Mouse (Mus musculus): ENCODE measurements around the gene Rasal1. TPM values are rescaled to one million over a fixed set of nuclear protein-coding genes. Genes with fewer than 3 reads are reported as not detected.

The Rasal1 gene
- polyA plus RNA-seq (2014; fragmentation: Nextera tagmentation; extraction: Ambion mirVana) = 0.15 TPM in 1 of 2 replicates, not detected in the other

DNA sequence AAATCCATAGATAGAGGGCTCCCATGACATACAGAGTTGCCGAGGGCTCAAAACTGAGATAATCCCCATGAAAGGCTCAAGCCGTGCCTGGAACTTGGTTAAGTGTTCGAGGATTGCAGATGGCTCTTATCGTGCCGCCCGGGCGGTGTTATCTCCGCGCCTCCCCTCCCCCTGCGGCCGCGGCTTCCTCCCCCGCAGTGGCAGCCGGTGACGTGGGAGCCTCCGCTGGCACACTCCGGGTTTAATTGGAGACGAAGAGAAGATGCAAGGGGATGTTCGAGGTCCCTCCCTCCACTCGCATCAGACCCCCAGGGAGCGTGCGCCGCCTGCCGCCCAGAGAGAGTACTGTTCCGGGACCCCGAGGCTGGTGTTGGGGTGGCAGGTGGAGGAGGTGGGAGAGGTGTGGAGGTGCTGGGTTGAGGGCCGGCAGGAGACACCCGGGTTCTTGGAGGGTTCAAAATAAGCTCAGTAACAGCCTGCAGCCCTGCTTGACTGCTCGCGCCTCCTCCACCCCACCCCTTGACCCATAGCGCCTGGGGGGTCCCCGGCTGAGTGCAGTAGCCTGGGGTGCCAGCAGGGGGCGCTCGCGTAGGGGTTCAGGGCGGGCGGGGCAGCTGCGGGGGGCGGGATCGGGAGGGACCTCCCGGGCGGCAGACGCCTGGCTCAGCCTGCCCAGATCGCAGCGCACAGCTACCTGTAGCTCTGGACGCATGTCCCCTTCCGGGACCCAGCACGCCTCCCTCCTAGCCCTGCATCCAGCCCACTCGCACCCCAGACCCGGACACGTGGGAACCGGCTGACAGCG, at the start of gene Rasal1:
Gene Rasal1 (plus strand): TSS at position 244 of the 805 bp plus-strand sequence.
- peak; percentile 57 for TF ChIP-seq CTCF (IDR thresholded peaks at IDR 0.05; ENCODE audit: low read depth)
- Histone ChIP-seq H3K4me3 (ENCODE audit: low read depth, low read length) (peak within 1 kb of the TSS; percentile 28), H3K27me3 (ENCODE audit: insufficient read depth, low read length) (peaks cover 30% of the 10 kb centered on the region), H3K36me3 (ENCODE audit: insufficient read depth) (no peaks in the 10 kb centered on the region), H3K9ac (peak within 1 kb of the TSS; percentile 20; the same call in 1 of the 2 replicates), H3K27ac (ENCODE audit: low read depth) (no peak within 1 kb of the TSS), H3K4me2 (peak within 1 kb of the TSS; percentile 57), H3K4me1 (ENCODE audit: insufficient read depth) (peaks cover 3% of the 10 kb centered on the region; the same call in 1 of the 2 replicates), H3K9me3 (ENCODE audit: low read depth, low read length) (no peaks in the 10 kb centered on the region)
- ATAC-seq (ENCODE audit: insufficient read depth) = peak; percentile 72; the same call in 1 of the 2 replicates
- WGBS = under 1% methylated on average over 46 of the region's 53 CpGs
- DNase-seq = peak; percentile 44

GRCm38 (mm10) chr5:120599625-120600024, 49.0 kb upstream of the Rasal1 start:
- 71% methylated on average over 6 of the region's 6 CpGs for WGBS
- Histone ChIP-seq H3K9ac (no peak overlapping the region), H3K36me3 (ENCODE audit: insufficient read depth) (no peaks in the 10 kb centered on the region), H3K4me2 (no peak overlapping the region), H3K27ac (ENCODE audit: low read depth) (no peak overlapping the region), H3K4me1 (ENCODE audit: insufficient read depth) (no peaks in the 10 kb centered on the region), H3K9me3 (ENCODE audit: low read depth, low read length) (no peaks in the 10 kb centered on the region), H3K27me3 (ENCODE audit: insufficient read depth, low read length) (no peaks in the 10 kb centered on the region), H3K4me3 (ENCODE audit: low read depth, low read length) (no peak overlapping the region)
- ATAC-seq (ENCODE audit: insufficient read depth) (peak; percentile 40; the same call in 1 of the 2 replicates), DNase-seq (no peak)
- no peak for TF ChIP-seq CTCF (IDR thresholded peaks at IDR 0.05; ENCODE audit: low read depth)

- no peak overlapping the region for H3K4me3 ChIP-seq (ENCODE audit: low read depth, low read length)
- no peaks in the 10 kb centered on the region for H3K9me3 ChIP-seq (ENCODE audit: low read depth, low read length)
- H3K4me1 ChIP-seq (ENCODE audit: insufficient read depth) = no peaks in the 10 kb centered on the region
- ATAC-seq (ENCODE audit: insufficient read depth) (no peak), DNase-seq (peak; percentile 50)
- no peak overlapping the region for H3K4me2 ChIP-seq
- peak; percentile 73 for TF ChIP-seq CTCF (IDR thresholded peaks at IDR 0.05; ENCODE audit: low read depth)
- H3K27ac ChIP-seq (ENCODE audit: low read depth) = no peak overlapping the region
- H3K9ac ChIP-seq = no peak overlapping the region
- no peaks in the 10 kb centered on the region for H3K27me3 ChIP-seq (ENCODE audit: insufficient read depth, low read length)
- no peaks in the 10 kb centered on the region for H3K36me3 ChIP-seq (ENCODE audit: insufficient read depth)
- 45% methylated on average over 11 of the region's 11 CpGs for WGBS
Observed at GRCm38 (mm10) chr5:120600946-120601668, 47.5 kb upstream of the Rasal1 start.

DNA sequence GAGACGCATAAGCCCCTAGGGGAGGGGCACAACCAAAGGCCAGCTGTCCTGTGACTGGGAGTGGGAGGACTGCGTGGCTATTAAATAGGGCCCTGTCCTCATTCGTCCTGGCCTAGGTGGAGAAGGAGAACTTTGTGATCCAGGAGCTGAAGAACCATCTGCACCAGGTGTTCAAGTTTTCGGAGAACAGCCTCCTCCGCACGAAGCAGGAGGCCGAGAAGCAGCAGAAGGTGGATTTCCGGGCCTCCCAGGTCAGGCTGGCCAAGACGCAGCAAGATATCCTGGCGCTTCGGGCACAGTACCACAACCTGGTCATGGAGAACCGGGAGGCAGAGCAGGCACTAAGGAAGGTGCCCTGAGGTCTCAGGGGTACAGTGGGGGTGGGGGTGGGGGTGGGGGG, 46.4 kb upstream of the Rasal1 start:
- Histone ChIP-seq H3K36me3 (ENCODE audit: insufficient read depth) (no peaks in the 10 kb centered on the region), H3K9ac (no peak overlapping the region), H3K4me1 (ENCODE audit: insufficient read depth) (no peaks in the 10 kb centered on the region), H3K27ac (ENCODE audit: low read depth) (no peak overlapping the region), H3K4me2 (no peak overlapping the region), H3K27me3 (ENCODE audit: insufficient read depth, low read length) (no peaks in the 10 kb centered on the region), H3K4me3 (ENCODE audit: low read depth, low read length) (no peak overlapping the region), H3K9me3 (ENCODE audit: low read depth, low read length) (no peaks in the 10 kb centered on the region)
- TF ChIP-seq CTCF (IDR thresholded peaks at IDR 0.05; ENCODE audit: low read depth) = no peak
- ATAC-seq (ENCODE audit: insufficient read depth) (no peak), DNase-seq (no peak)
- 87% methylated on average over 12 of the region's 12 CpGs for WGBS

DNA sequence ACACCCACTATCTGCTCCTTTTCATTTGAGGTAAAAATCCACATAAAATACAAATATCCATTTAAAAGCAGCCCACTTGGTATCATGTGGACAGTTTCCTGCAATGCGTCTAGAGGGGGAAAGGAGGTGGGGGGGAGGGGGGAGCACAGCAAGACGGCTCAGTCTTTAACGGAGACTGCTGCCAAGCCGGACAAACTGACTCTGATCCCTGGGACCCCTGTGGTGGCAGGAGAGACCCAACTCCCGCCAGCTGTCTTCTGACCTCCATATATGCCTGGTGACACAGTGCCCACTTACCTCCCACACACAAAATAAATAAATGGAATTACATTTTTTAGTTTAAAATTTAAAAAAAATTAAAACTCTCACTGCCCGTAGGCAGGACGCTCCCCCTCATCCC, 45.1 kb upstream of the Rasal1 start:
- no peak overlapping the region for H3K4me3 ChIP-seq (ENCODE audit: low read depth, low read length)
- H3K36me3 ChIP-seq (ENCODE audit: insufficient read depth) = no peaks in the 10 kb centered on the region
- ATAC-seq (ENCODE audit: insufficient read depth) = no peak
- no peaks in the 10 kb centered on the region for H3K27me3 ChIP-seq (ENCODE audit: insufficient read depth, low read length)
- 56% methylated on average over 7 of the region's 7 CpGs for WGBS
- no peak for DNase-seq
- no peaks in the 10 kb centered on the region for H3K9me3 ChIP-seq (ENCODE audit: low read depth, low read length)
- no peaks in the 10 kb centered on the region for H3K4me1 ChIP-seq (ENCODE audit: insufficient read depth)
- no peak overlapping the region for H3K4me2 ChIP-seq
- H3K27ac ChIP-seq (ENCODE audit: low read depth) = no peak overlapping the region
- no peak for TF ChIP-seq CTCF (IDR thresholded peaks at IDR 0.05; ENCODE audit: low read depth)
- H3K9ac ChIP-seq = no peak overlapping the region

GRCm38 (mm10) chr5:120604839-120605238, 43.8 kb upstream of the Rasal1 start:
- peak; percentile 45; the same call in 1 of the 2 replicates for ATAC-seq (ENCODE audit: insufficient read depth)
- DNase-seq = peak; percentile 93
- 2% methylated on average over 6 of the region's 6 CpGs for WGBS
- peak overlapping the region; percentile 68 for H3K4me2 ChIP-seq
- H3K27me3 ChIP-seq (ENCODE audit: insufficient read depth, low read length) = no peaks in the 10 kb centered on the region
- no peaks in the 10 kb centered on the region for H3K4me1 ChIP-seq (ENCODE audit: insufficient read depth)
- H3K4me3 ChIP-seq (ENCODE audit: low read depth, low read length) = peak overlapping the region; percentile 28; the same call in 1 of the 2 replicates
- H3K9ac ChIP-seq = peak overlapping the region; percentile 41; the same call in 1 of the 2 replicates
- peak; percentile 86 for TF ChIP-seq CTCF (IDR thresholded peaks at IDR 0.05; ENCODE audit: low read depth)
- no peaks in the 10 kb centered on the region for H3K9me3 ChIP-seq (ENCODE audit: low read depth, low read length)
- no peaks in the 10 kb centered on the region for H3K36me3 ChIP-seq (ENCODE audit: insufficient read depth)
- no peak overlapping the region for H3K27ac ChIP-seq (ENCODE audit: low read depth)

DNA sequence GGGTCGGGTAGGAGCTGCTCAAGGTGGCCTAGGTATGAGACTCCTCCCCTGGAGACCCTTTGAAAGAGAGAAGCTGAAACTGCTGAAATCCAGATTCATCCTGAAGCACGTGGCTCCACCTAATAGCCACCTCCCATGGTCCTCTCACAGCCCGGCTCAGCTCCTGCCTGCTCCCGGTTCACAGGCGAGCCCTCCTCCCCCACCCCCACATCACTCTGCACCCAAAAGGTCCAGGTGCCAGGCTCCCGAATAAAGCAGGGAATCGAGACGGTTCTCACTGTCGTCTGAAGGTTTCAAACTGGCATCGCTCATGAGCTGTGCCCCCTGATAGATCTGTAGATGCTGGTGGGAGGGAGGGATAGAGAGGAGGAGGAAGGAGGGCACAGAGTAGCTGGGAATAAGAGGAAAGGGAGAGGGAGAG, 43.4 kb upstream of the Rasal1 start:
- no peak for DNase-seq

More for the DNA sequence above, 43.4 kb upstream of the Rasal1 start:
- H3K4me3 ChIP-seq (ENCODE audit: low read depth, low read length) = peak overlapping the region; percentile 28
- H3K27me3 ChIP-seq (ENCODE audit: insufficient read depth, low read length) = no peaks in the 10 kb centered on the region
- TF ChIP-seq CTCF (IDR thresholded peaks at IDR 0.05; ENCODE audit: low read depth) = no peak
- WGBS = 3% methylated on average over 10 of the region's 10 CpGs
- ATAC-seq (ENCODE audit: insufficient read depth) = peak; percentile 39; the same call in 1 of the 2 replicates
- H3K4me2 ChIP-seq = peak overlapping the region; percentile 68
- peak overlapping the region; percentile 41 for H3K9ac ChIP-seq
- H3K9me3 ChIP-seq (ENCODE audit: low read depth, low read length) = no peaks in the 10 kb centered on the region
- no peak overlapping the region for H3K27ac ChIP-seq (ENCODE audit: low read depth)
- H3K36me3 ChIP-seq (ENCODE audit: insufficient read depth) = no peaks in the 10 kb centered on the region
- no peaks in the 10 kb centered on the region for H3K4me1 ChIP-seq (ENCODE audit: insufficient read depth)
